Mouse (Mus musculus): Measurements from ENCODE around the gene Lrrn4cl. TPM values are rescaled to one million over a fixed set of nuclear protein-coding genes. Genes with fewer than 3 reads are reported as not detected.

Gene Lrrn4cl
- polyA plus RNA-seq, 1 experiment from 2014 or later, result 2.0 TPM

GRCm38 (mm10) chr19:8898576-8898975, 48.0 kb downstream of the Lrrn4cl start:
- H3K36me3 ChIP-seq (ENCODE audit: control insufficient read depth, insufficient read depth, low read length), result peaks cover 9% of the 10 kb centered on the region
- H3K4me3 ChIP-seq (replicated peaks; ENCODE audit: low read length), result peak overlapping the region; percentile 77
- no peaks in the 10 kb centered on the region for H3K27me3 ChIP-seq (ENCODE audit: control insufficient read depth, insufficient read depth, low read length)
- WGBS, result 5% methylated on average over 13 of the region's 13 CpGs
- no peak for ATAC-seq (ENCODE audit: insufficient read depth, low FRiP score)
- H3K4me2 ChIP-seq (ENCODE audit: low read depth, low read length), result peak overlapping the region; percentile 69
- H3K9me3 ChIP-seq (replicated peaks; ENCODE audit: control insufficient read depth, low read length), result no peaks in the 10 kb centered on the region
- peak overlapping the region; percentile 96 for H3K9ac ChIP-seq (ENCODE audit: low read length)
- H3K4me1 ChIP-seq (ENCODE audit: control insufficient read depth, insufficient read depth, low read length), result peaks cover 19% of the 10 kb centered on the region
- peak overlapping the region; percentile 88 for H3K27ac ChIP-seq (ENCODE audit: low read length)

- Histone ChIP-seq H3K9ac (ENCODE audit: low read length) (peak overlapping the region; percentile 96), H3K27me3 (ENCODE audit: control insufficient read depth, insufficient read depth, low read length) (no peaks in the 10 kb centered on the region), H3K4me1 (ENCODE audit: control insufficient read depth, insufficient read depth, low read length) (peaks cover 15% of the 10 kb centered on the region), H3K27ac (ENCODE audit: low read length) (0 out of 2 replicates have a peak overlapping the region, but pooled peaks have one; percentile 88), H3K4me3 (replicated peaks; ENCODE audit: low read length) (peak overlapping the region; percentile 77), H3K9me3 (replicated peaks; ENCODE audit: control insufficient read depth, low read length) (no peaks in the 10 kb centered on the region), H3K36me3 (ENCODE audit: control insufficient read depth, insufficient read depth, low read length) (peaks cover 13% of the 10 kb centered on the region), H3K4me2 (ENCODE audit: low read depth, low read length) (peak overlapping the region; percentile 69)
- ATAC-seq (ENCODE audit: insufficient read depth, low FRiP score), result no peak
- WGBS, result 25% methylated on average over 3 of the region's 3 CpGs
These were observed 48.5 kb downstream of the Lrrn4cl start for GRCm38 (mm10) chr19:8899079-8899478.

- WGBS, result 90% methylated on average over 5 of the region's 5 CpGs
These were observed 52.8 kb downstream of the Lrrn4cl start for GRCm38 (mm10) chr19:8903412-8903811.

More at GRCm38 (mm10) chr19:8903412-8903811, 52.8 kb downstream of the Lrrn4cl start:
- H3K9ac ChIP-seq (ENCODE audit: low read length), result no peak overlapping the region
- no peak overlapping the region for H3K4me2 ChIP-seq (ENCODE audit: low read depth, low read length)
- H3K27me3 ChIP-seq (ENCODE audit: control insufficient read depth, insufficient read depth, low read length), result no peaks in the 10 kb centered on the region
- H3K27ac ChIP-seq (ENCODE audit: low read length), result no peak overlapping the region
- peaks cover 25% of the 10 kb centered on the region for H3K36me3 ChIP-seq (ENCODE audit: control insufficient read depth, insufficient read depth, low read length)
- H3K4me1 ChIP-seq (ENCODE audit: control insufficient read depth, insufficient read depth, low read length), result peaks cover 9% of the 10 kb centered on the region
- no peak for ATAC-seq (ENCODE audit: insufficient read depth, low FRiP score)
- no peaks in the 10 kb centered on the region for H3K9me3 ChIP-seq (replicated peaks; ENCODE audit: control insufficient read depth, low read length)
- H3K4me3 ChIP-seq (replicated peaks; ENCODE audit: low read length), result no peak overlapping the region

Small RNA genes within 50 kb of the gene (microRNA-seq; reads per million reads assigned to microRNA genes)
- gene Mir5136, result 0.66 reads per million

Other genes starting within 250 kb of the Lrrn4cl start
- gene Slc22a6, start 232.7 kb upstream of the Lrrn4cl start, polyA plus RNA-seq (2015; fragmentation: Nextera tagmentation; extraction: Ambion mirVana), result 0.05 TPM in 1 of 2 replicates, not detected in the other
- 1.3 and 1.9 TPM in 2 replicates for gene Chrm1, start 187.0 kb upstream of the Lrrn4cl start, polyA plus RNA-seq (2015; fragmentation: Nextera tagmentation; extraction: Ambion mirVana)
- gene Slc3a2, start 127.4 kb upstream of the Lrrn4cl start, polyA plus RNA-seq (2015; fragmentation: Nextera tagmentation; extraction: Ambion mirVana), result 111 and 116 TPM in 2 replicates
- 83.0 and 83.5 TPM in 2 replicates for gene Wdr74, start 114.9 kb upstream of the Lrrn4cl start, polyA plus RNA-seq (2015; fragmentation: Nextera tagmentation; extraction: Ambion mirVana)
- gene 1700092M07Rik, start 110.0 kb upstream of the Lrrn4cl start, polyA plus RNA-seq (2015; fragmentation: Nextera tagmentation; extraction: Ambion mirVana), result 1.1 and 2.1 TPM in 2 replicates
- gene Stx5a, start 109.4 kb upstream of the Lrrn4cl start, polyA plus RNA-seq (2015; fragmentation: Nextera tagmentation; extraction: Ambion mirVana), result 146 and 148 TPM in 2 replicates
- gene Nxf1, start 93.7 kb upstream of the Lrrn4cl start, polyA plus RNA-seq (2015; fragmentation: Nextera tagmentation; extraction: Ambion mirVana), result 150 and 165 TPM in 2 replicates
- gene Tmem223, start 79.8 kb upstream of the Lrrn4cl start, polyA plus RNA-seq (2015; fragmentation: Nextera tagmentation; extraction: Ambion mirVana), result 137 and 143 TPM in 2 replicates
- 88.9 and 96.9 TPM in 2 replicates for gene Tmem179b, start 76.3 kb upstream of the Lrrn4cl start, polyA plus RNA-seq (2015; fragmentation: Nextera tagmentation; extraction: Ambion mirVana)
- 17.1 and 19.8 TPM in 2 replicates for gene Taf6l, start 64.4 kb upstream of the Lrrn4cl start, polyA plus RNA-seq (2015; fragmentation: Nextera tagmentation; extraction: Ambion mirVana)
- gene Polr2g, start 52.2 kb upstream of the Lrrn4cl start, polyA plus RNA-seq (2015; fragmentation: Nextera tagmentation; extraction: Ambion mirVana), result 122 and 129 TPM in 2 replicates
- gene Zbtb3, start 48.2 kb upstream of the Lrrn4cl start, polyA plus RNA-seq (2015; fragmentation: Nextera tagmentation; extraction: Ambion mirVana), result 4.4 and 4.5 TPM in 2 replicates
- gene Ttc9c, start 31.4 kb upstream of the Lrrn4cl start, polyA plus RNA-seq (2015; fragmentation: Nextera tagmentation; extraction: Ambion mirVana), result 45.3 and 46.3 TPM in 2 replicates
- gene Hnrnpul2, start 30.8 kb upstream of the Lrrn4cl start, polyA plus RNA-seq (2015; fragmentation: Nextera tagmentation; extraction: Ambion mirVana), result 4.5 and 4.7 TPM in 2 replicates
- not detected in 2 replicates for gene AC129217.1, start 21.0 kb upstream of the Lrrn4cl start, polyA plus RNA-seq (2015; fragmentation: Nextera tagmentation; extraction: Ambion mirVana)
- gene Bscl2, start 13.3 kb upstream of the Lrrn4cl start, polyA plus RNA-seq (2015; fragmentation: Nextera tagmentation; extraction: Ambion mirVana), result 54.1 and 63.3 TPM in 2 replicates
- gene Gng3, start 11.6 kb upstream of the Lrrn4cl start, polyA plus RNA-seq (2015; fragmentation: Nextera tagmentation; extraction: Ambion mirVana), result 10.4 and 10.7 TPM in 2 replicates
- gene Ubxn1, start 20.7 kb downstream of the Lrrn4cl start, polyA plus RNA-seq (2015; fragmentation: Nextera tagmentation; extraction: Ambion mirVana), result 170 and 175 TPM in 2 replicates
- gene Uqcc3, start 30.2 kb downstream of the Lrrn4cl start, polyA plus RNA-seq (2015; fragmentation: Nextera tagmentation; extraction: Ambion mirVana), result 59.9 and 66.2 TPM in 2 replicates
- 50.2 and 77.0 TPM in 2 replicates for gene Lbhd1, start 33.0 kb downstream of the Lrrn4cl start, polyA plus RNA-seq (2015; fragmentation: Nextera tagmentation; extraction: Ambion mirVana)
- not detected in 2 replicates for gene Gm49403, start 33.2 kb downstream of the Lrrn4cl start, polyA plus RNA-seq (2015; fragmentation: Nextera tagmentation; extraction: Ambion mirVana)
- gene 1810009A15Rik, start 38.1 kb downstream of the Lrrn4cl start, polyA plus RNA-seq (2015; fragmentation: Nextera tagmentation; extraction: Ambion mirVana), result 74.3 and 75.6 TPM in 2 replicates
- 0.18 TPM in 1 of 2 replicates, not detected in the other for gene Gm49416, start 38.2 kb downstream of the Lrrn4cl start, polyA plus RNA-seq (2015; fragmentation: Nextera tagmentation; extraction: Ambion mirVana)
- 35.4 and 39.7 TPM in 2 replicates for gene Ints5, start 42.2 kb downstream of the Lrrn4cl start, polyA plus RNA-seq (2015; fragmentation: Nextera tagmentation; extraction: Ambion mirVana)
- gene Ganab, start 47.3 kb downstream of the Lrrn4cl start, polyA plus RNA-seq (2015; fragmentation: Nextera tagmentation; extraction: Ambion mirVana), result 105 and 108 TPM in 2 replicates
- 37.2 and 39.0 TPM in 2 replicates for gene B3gat3, start 69.6 kb downstream of the Lrrn4cl start, polyA plus RNA-seq (2015; fragmentation: Nextera tagmentation; extraction: Ambion mirVana)
- 2.8 and 3.1 TPM in 2 replicates for gene Rom1, start 78.6 kb downstream of the Lrrn4cl start, polyA plus RNA-seq (2015; fragmentation: Nextera tagmentation; extraction: Ambion mirVana)
- gene Eml3, start 78.8 kb downstream of the Lrrn4cl start, polyA plus RNA-seq (2015; fragmentation: Nextera tagmentation; extraction: Ambion mirVana), result 28.5 and 30.5 TPM in 2 replicates
- 142 and 149 TPM in 2 replicates for gene Mta2, start 91.1 kb downstream of the Lrrn4cl start, polyA plus RNA-seq (2015; fragmentation: Nextera tagmentation; extraction: Ambion mirVana)
- gene Tut1, start 103.1 kb downstream of the Lrrn4cl start, polyA plus RNA-seq (2015; fragmentation: Nextera tagmentation; extraction: Ambion mirVana), result 30.0 and 34.9 TPM in 2 replicates
- 401 and 441 TPM in 2 replicates for gene Eef1g, start 116.3 kb downstream of the Lrrn4cl start, polyA plus RNA-seq (2015; fragmentation: Nextera tagmentation; extraction: Ambion mirVana)
- gene Ahnak, start 138.5 kb downstream of the Lrrn4cl start, polyA plus RNA-seq (2015; fragmentation: Nextera tagmentation; extraction: Ambion mirVana), result 46.4 and 48.3 TPM in 2 replicates
- gene Scgb1a1, start 237.2 kb downstream of the Lrrn4cl start, polyA plus RNA-seq (2015; fragmentation: Nextera tagmentation; extraction: Ambion mirVana), result 0.75 and 1.3 TPM in 2 replicates

Measured in stomach, embryonic 16.5 days (tissue).